Mouse (Mus musculus): ENCODE results near the gene Sorcs3. TPM values are rescaled to one million over a fixed set of nuclear protein-coding genes. Genes with fewer than 3 reads are reported as not detected.

Gene Sorcs3
- total and polyA plus RNA-seq, 3 experiments, result not detected

DNA sequence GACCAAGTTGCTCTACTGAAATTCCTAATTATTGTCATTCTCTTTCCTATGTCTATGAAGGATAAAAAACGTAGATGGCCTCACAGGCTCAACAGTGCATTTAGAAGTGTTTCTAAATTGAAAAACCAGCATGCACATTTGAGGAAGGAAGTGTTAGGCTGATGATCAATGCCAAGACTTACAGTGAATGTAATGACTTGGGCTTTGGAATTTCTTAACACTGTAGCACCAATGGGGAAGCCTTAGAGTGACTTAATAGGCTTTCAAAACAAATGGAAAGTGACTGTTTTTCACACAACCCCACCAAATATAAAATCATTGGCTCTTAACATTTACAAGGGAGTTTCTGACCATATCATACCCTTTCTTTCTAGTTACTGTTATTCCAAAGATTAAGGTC, 232.6 kb downstream of the Sorcs3 start:
- 69% methylated on average over 1 of the region's 1 CpGs for WGBS
- Histone ChIP-seq H3K27me3 (ENCODE audit: control insufficient read depth, insufficient read depth, low read length) (no peaks in the 10 kb centered on the region), H3K9ac (ENCODE audit: low read depth, low read length) (no peak overlapping the region), H3K79me2 (replicated peaks; ENCODE audit: control insufficient read depth, insufficient read depth, low read length) (no peaks in the 10 kb centered on the region), H3K4me3 (no peak overlapping the region), H3K4me1 (ENCODE audit: control insufficient read depth, insufficient read depth, low read length) (no peaks in the 10 kb centered on the region), H3K36me3 (ENCODE audit: control insufficient read depth, insufficient read depth, low read length) (no peaks in the 10 kb centered on the region), H3K27ac (no peak overlapping the region)
- DNase-seq, result no peak
- intact Hi-C loops (cut with DNase I), result no loop called here
- TF ChIP-seq EP300 (IDR thresholded peaks at IDR 0.05; ENCODE audit: insufficient read depth, low read depth, low read length) (no peak), CTCF (IDR thresholded peaks at IDR 0.05) (no peak), POLR2A (IDR thresholded peaks at IDR 0.05; ENCODE audit: insufficient read depth, low read depth, low read length) (no peak)

DNA sequence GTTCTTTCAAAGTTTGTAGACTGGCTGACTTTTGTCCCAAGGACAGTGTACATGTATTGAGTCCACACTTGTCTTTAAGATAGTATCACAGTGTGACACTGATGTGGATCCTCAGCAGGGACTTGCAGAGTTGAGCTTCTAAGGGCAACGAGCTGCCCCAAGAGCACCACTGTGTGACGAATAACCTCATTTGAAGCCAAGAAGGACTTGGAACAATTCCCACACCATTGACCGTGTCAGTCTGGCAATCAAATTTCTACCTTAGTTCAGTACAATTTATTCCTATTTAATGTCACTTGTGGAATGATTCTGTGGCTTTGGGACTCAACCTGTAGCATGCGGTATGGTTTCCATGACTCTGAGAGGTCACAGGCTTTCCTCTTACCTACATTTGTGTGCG, 255.3 kb downstream of the Sorcs3 start:
- intact Hi-C loops (cut with DNase I), result no loop called here
- Histone ChIP-seq H3K27ac (no peak overlapping the region), H3K4me3 (no peak overlapping the region)

DNA sequence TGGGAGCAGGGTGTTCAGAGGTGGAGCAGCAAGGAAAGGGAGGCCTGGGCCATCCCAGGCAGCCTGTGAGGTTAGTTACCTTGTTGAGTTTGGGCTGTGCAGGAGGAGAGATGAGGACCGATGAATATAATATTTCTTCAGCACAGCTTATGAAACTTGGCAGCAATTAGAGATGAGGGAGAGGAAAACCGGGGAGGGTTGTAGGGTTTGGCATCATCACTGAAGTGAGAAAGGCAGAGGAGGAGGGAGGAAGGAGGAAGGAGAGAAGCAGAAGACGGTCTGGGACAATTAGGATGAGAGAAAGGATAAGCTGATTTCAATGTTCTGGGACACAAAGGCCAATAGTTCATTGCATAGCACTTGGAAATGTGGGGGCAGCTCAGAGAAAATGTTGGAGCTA, 256.6 kb downstream of the Sorcs3 start:
- Histone ChIP-seq H3K9ac (ENCODE audit: low read depth, low read length) (no peak overlapping the region), H3K4me3 (no peak overlapping the region), H3K79me2 (replicated peaks; ENCODE audit: control insufficient read depth, insufficient read depth, low read length) (no peaks in the 10 kb centered on the region), H3K27me3 (ENCODE audit: control insufficient read depth, insufficient read depth, low read length) (no peaks in the 10 kb centered on the region), H3K27ac (no peak overlapping the region), H3K4me1 (ENCODE audit: control insufficient read depth, insufficient read depth, low read length) (no peaks in the 10 kb centered on the region), H3K36me3 (ENCODE audit: control insufficient read depth, insufficient read depth, low read length) (no peaks in the 10 kb centered on the region)
- WGBS, result 64% methylated on average over 3 of the region's 3 CpGs
- intact Hi-C loops (cut with DNase I), result no loop called here
- no peak for DNase-seq
- TF ChIP-seq CTCF (IDR thresholded peaks at IDR 0.05) (no peak), POLR2A (IDR thresholded peaks at IDR 0.05; ENCODE audit: insufficient read depth, low read depth, low read length) (no peak), EP300 (IDR thresholded peaks at IDR 0.05; ENCODE audit: insufficient read depth, low read depth, low read length) (no peak)

More for the DNA sequence above, 255.3 kb downstream of the Sorcs3 start:
- 74% methylated on average over 5 of the region's 5 CpGs for WGBS
- no peak for DNase-seq
- Histone ChIP-seq H3K4me1 (ENCODE audit: control insufficient read depth, insufficient read depth, low read length) (no peaks in the 10 kb centered on the region), H3K79me2 (replicated peaks; ENCODE audit: control insufficient read depth, insufficient read depth, low read length) (no peaks in the 10 kb centered on the region), H3K27me3 (ENCODE audit: control insufficient read depth, insufficient read depth, low read length) (no peaks in the 10 kb centered on the region), H3K36me3 (ENCODE audit: control insufficient read depth, insufficient read depth, low read length) (no peaks in the 10 kb centered on the region), H3K9ac (ENCODE audit: low read depth, low read length) (no peak overlapping the region)
- TF ChIP-seq CTCF (IDR thresholded peaks at IDR 0.05) (no peak), POLR2A (IDR thresholded peaks at IDR 0.05; ENCODE audit: insufficient read depth, low read depth, low read length) (no peak), EP300 (IDR thresholded peaks at IDR 0.05; ENCODE audit: insufficient read depth, low read depth, low read length) (no peak)

DNA sequence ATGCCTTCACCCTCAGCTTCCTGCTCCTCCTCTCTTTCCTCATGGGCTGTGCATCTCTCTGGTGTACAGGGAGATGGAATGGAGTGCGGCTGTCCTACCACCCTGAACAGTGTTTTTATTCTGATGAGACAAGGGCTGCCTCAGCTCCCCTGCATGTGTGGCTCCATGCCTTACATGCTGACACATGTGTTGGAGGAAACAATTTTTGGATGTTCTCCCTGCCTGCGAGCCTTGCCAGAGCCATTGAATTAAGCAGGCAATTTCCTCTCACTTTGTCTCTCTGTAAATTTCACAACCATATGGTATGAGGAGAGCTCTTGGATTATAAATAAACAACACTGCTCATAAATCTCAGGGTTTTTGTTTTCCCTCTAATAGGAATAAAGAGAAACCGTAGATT, 257.7 kb downstream of the Sorcs3 start:
- intact Hi-C loops (cut with DNase I), result no loop called here
- H3K36me3 ChIP-seq (ENCODE audit: control insufficient read depth, insufficient read depth, low read length), result no peaks in the 10 kb centered on the region
- no peak overlapping the region for H3K27ac ChIP-seq
- H3K4me1 ChIP-seq (ENCODE audit: control insufficient read depth, insufficient read depth, low read length), result peaks cover 3% of the 10 kb centered on the region; the same call in 1 of the 2 replicates
- H3K27me3 ChIP-seq (ENCODE audit: control insufficient read depth, insufficient read depth, low read length), result no peaks in the 10 kb centered on the region
- 67% methylated on average over 3 of the region's 3 CpGs for WGBS
- no peak for DNase-seq
- TF ChIP-seq POLR2A (IDR thresholded peaks at IDR 0.05; ENCODE audit: insufficient read depth, low read depth, low read length) (no peak), EP300 (IDR thresholded peaks at IDR 0.05; ENCODE audit: insufficient read depth, low read depth, low read length) (no peak), CTCF (IDR thresholded peaks at IDR 0.05) (no peak)
- H3K79me2 ChIP-seq (replicated peaks; ENCODE audit: control insufficient read depth, insufficient read depth, low read length), result no peaks in the 10 kb centered on the region
- no peak overlapping the region for H3K9ac ChIP-seq (ENCODE audit: low read depth, low read length)
- no peak overlapping the region for H3K4me3 ChIP-seq

DNA sequence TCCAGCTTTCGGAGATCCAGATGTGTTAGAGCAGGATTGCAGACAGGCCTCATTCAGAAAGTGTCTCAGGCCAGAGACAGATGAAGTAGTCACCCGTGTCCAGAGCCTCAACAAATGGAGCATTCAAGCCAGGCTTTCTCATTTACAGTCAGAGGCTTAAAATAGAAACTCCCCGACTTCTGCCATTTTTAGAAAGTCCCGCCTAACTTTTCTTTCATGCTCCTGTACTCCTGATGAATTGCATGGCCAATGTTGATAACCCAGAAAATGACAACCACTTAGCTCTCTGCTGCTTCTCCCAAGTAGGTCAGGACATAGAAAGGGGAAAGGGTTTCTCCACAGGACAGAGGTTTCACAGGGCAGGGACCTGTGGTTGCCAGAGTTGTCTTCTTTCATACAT, 261.6 kb downstream of the Sorcs3 start:
- no peak for TF ChIP-seq EP300 (IDR thresholded peaks at IDR 0.05; ENCODE audit: insufficient read depth, low read depth, low read length)
- no peak for TF ChIP-seq POLR2A (IDR thresholded peaks at IDR 0.05; ENCODE audit: insufficient read depth, low read depth, low read length)
- no peak for TF ChIP-seq CTCF (IDR thresholded peaks at IDR 0.05)
- Histone ChIP-seq H3K27ac (no peak overlapping the region; the same call in 1 of the 2 replicates), H3K36me3 (ENCODE audit: control insufficient read depth, insufficient read depth, low read length) (no peaks in the 10 kb centered on the region), H3K4me1 (ENCODE audit: control insufficient read depth, insufficient read depth, low read length) (peaks cover 3% of the 10 kb centered on the region; the same call in 1 of the 2 replicates), H3K4me3 (no peak overlapping the region), H3K9ac (ENCODE audit: low read depth, low read length) (no peak overlapping the region), H3K79me2 (replicated peaks; ENCODE audit: control insufficient read depth, insufficient read depth, low read length) (no peaks in the 10 kb centered on the region), H3K27me3 (ENCODE audit: control insufficient read depth, insufficient read depth, low read length) (no peaks in the 10 kb centered on the region)
- 38% methylated on average over 4 of the region's 4 CpGs for WGBS
- intact Hi-C loops (cut with DNase I), result no loop called here
- DNase-seq, result no peak

DNA sequence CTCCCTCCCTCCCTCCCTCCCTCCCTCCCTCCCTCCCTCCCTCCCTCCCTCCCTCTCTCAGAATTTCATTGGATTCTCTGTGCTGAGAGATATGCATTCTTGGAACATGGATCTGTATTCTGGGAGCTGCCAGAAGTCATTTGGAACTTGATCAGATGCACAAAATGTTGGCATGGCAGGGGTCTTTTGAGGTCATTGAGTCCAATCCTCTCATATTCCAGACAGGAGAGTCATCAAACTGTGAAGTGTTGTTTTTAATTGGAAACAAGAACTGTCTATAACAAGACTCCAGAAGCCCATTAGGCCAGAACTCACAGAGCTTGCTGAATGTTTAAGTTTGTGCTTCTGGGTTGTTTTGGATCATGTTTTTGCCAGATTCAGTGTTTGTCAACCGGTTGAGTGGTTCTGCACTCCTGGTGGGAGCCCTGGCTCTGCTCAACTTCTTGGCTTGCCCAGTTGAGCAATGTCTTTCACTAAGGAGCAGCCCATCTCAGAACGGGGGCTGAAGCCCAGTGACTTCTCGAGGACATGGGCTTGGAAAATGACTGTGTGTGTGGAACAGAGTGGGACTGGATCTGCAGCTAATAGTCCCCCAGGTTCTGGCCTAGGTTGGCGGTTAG, 264.1 kb downstream of the Sorcs3 start:
- Histone ChIP-seq H3K4me1 (ENCODE audit: control insufficient read depth, insufficient read depth, low read length) (peaks cover 3% of the 10 kb centered on the region; the same call in 1 of the 2 replicates), H3K4me3 (no peak overlapping the region), H3K9ac (ENCODE audit: low read depth, low read length) (no peak overlapping the region), H3K36me3 (ENCODE audit: control insufficient read depth, insufficient read depth, low read length) (no peaks in the 10 kb centered on the region), H3K27ac (no peak overlapping the region), H3K79me2 (replicated peaks; ENCODE audit: control insufficient read depth, insufficient read depth, low read length) (no peaks in the 10 kb centered on the region), H3K27me3 (ENCODE audit: control insufficient read depth, insufficient read depth, low read length) (no peaks in the 10 kb centered on the region)
- no peak for DNase-seq
- intact Hi-C loops (cut with DNase I), result no loop called here
- WGBS, result 84% methylated on average over 4 of the region's 4 CpGs
- TF ChIP-seq CTCF (IDR thresholded peaks at IDR 0.05), result no peak
- no peak for TF ChIP-seq POLR2A (IDR thresholded peaks at IDR 0.05; ENCODE audit: insufficient read depth, low read depth, low read length)
- TF ChIP-seq EP300 (IDR thresholded peaks at IDR 0.05; ENCODE audit: insufficient read depth, low read depth, low read length), result no peak

Data from heart, adult 2 months (tissue).